Mouse (Mus musculus) liver, embryonic 16.5 days (tissue): ENCODE data around the gene Slc39a11. TPM values are rescaled to one million over a fixed set of nuclear protein-coding genes. Genes with fewer than 3 reads are reported as not detected.

Experiments used
- ATAC-seq: fragments of 200-750 bp; cut with Nextera tagmentation; 2 replicates; pipeline ENCODE4 v1.8.0; 2017; ENCODE audit warnings: low read depth, mild to moderate bottlenecking, moderate number of reproducible peaks, moderate library complexity
- H3K27ac ChIP-seq: fragments of 300-500 bp; sonication (generic); 2 replicates; pipeline ENCODE4 v1.5.1; 2014; ENCODE audit warnings: mild to moderate bottlenecking, low read length
- H3K27me3 ChIP-seq: fragments of 300-500 bp; sonication (generic); 2 replicates; pipeline ENCODE4 v1.6.1; 2014; ENCODE audit warnings: low read depth, low read length, mixed read lengths; ENCODE audit not compliant: control insufficient read depth, insufficient read depth
- H3K36me3 ChIP-seq: fragments of 300-500 bp; sonication (generic); 2 replicates; pipeline ENCODE4 v1.6.1; 2014; ENCODE audit warnings: mild to moderate bottlenecking; ENCODE audit not compliant: control insufficient read depth, insufficient read depth
- H3K4me1 ChIP-seq: fragments of 300-500 bp; sonication (generic); 2 replicates; pipeline ENCODE4 v1.6.1; 2014; ENCODE audit warnings: low read depth, low read length, mixed read lengths; ENCODE audit not compliant: control insufficient read depth
- H3K4me2 ChIP-seq: fragments of 300-500 bp; sonication (generic); 2 replicates; pipeline ENCODE4 v1.6.1; 2014; ENCODE audit warnings: low read depth, low read length, mixed read lengths
- H3K4me3 ChIP-seq: fragments of 300-500 bp; sonication (generic); 2 replicates; pipeline ENCODE4 v1.5.1; 2014; ENCODE audit warnings: low read depth, mild to moderate bottlenecking, low read length
- H3K9ac ChIP-seq: fragments of 300-500 bp; sonication (generic); 2 replicates; pipeline ENCODE4 v1.6.1; 2014; ENCODE audit warnings: low read depth, low read length
- H3K9me3 ChIP-seq: fragments of 300-500 bp; sonication (generic); replicated peaks from 2 replicates; pipeline ENCODE4 v1.6.1; 2016; ENCODE audit warnings: low read length; ENCODE audit not compliant: control insufficient read depth
- WGBS: fragments of 180-500 bp; shearing (Covaris S2); extraction: QIAGEN DNeasy Blood & Tissue Kit; methylation state at CpG from one replicate; pipeline ENCODE4 v1.1.7; 2014; ENCODE audit not compliant: insufficient replicate concordance; 5-methylcytosine and 5-hydroxymethylcytosine counted together
- polyA plus RNA-seq: library from polyadenylated mRNA; unstranded; fragments of >200 nt; fragmentation: Nextera tagmentation; extraction: Ambion mirVana; gene quantifications from 2 replicates; pipeline ENCODE4 v1.2.1, GENCODE M21; 2015

Slc39a11 gene
- polyA plus RNA-seq, 1 experiment from 2014 or later = 14.1 TPM

DNA sequence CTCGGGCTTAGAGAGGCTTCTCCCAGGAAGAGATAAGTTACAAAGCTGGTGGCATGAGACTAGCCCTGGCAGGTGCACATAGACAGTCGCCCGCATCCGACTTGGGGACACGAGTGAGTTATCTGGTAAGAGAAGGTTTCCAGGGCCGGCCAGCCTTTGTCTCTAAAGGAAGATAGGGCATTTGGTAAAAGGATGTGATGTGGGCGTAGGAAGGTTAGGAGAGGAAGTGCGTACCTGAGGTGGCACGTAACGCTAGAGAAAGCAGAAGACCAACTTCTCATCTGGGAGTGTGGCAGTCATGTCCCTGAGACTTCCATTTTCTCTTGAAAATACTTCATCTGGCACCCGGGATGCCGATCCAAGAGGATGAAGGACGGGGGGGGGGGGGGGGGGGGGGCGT, 441.9 kb downstream of the Slc39a11 start:
- no peaks in the 10 kb centered on the region for H3K36me3 ChIP-seq
- H3K4me1 ChIP-seq = no peaks in the 10 kb centered on the region
- H3K27ac ChIP-seq = no peak overlapping the region
- 62% methylated on average over 11 of the region's 14 CpGs for WGBS
- H3K4me3 ChIP-seq = no peak overlapping the region
- H3K27me3 ChIP-seq = no peaks in the 10 kb centered on the region
- H3K9me3 ChIP-seq = no peaks in the 10 kb centered on the region
- no peak overlapping the region for H3K4me2 ChIP-seq
- no peak overlapping the region for H3K9ac ChIP-seq
- ATAC-seq = no peak

DNA sequence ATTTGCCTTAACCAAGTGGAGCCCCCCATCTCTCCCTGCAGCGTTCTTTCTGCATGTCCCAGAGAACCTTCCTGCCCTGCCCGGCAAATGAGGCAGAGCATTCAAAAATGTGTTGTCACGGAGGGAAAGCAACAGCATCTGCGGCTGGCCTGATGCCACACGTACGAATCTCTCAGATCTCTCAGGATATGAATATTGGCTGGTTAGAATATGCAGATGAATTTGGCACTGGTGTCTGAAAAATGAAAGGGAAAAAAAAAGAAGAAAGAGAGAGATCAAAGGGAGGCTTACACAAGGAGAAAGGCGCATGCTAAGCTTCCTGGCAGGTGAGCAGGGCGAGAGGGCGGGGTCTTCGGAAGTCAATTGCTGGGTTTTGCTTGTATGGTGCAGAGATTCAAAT, 443.8 kb downstream of the Slc39a11 start:
- Histone ChIP-seq H3K4me1 (no peaks in the 10 kb centered on the region), H3K9me3 (no peaks in the 10 kb centered on the region), H3K4me2 (no peak overlapping the region), H3K36me3 (no peaks in the 10 kb centered on the region), H3K27ac (no peak overlapping the region), H3K4me3 (no peak overlapping the region), H3K9ac (no peak overlapping the region), H3K27me3 (peaks cover 12% of the 10 kb centered on the region)
- WGBS = 60% methylated on average over 10 of the region's 10 CpGs
- ATAC-seq = no peak

GRCm38 (mm10) chr11:113203008-113203407, 446.9 kb downstream of the Slc39a11 start:
- Histone ChIP-seq H3K36me3 (no peaks in the 10 kb centered on the region), H3K27me3 (peaks cover 25% of the 10 kb centered on the region), H3K9ac (no peak overlapping the region), H3K4me3 (no peak overlapping the region), H3K9me3 (no peaks in the 10 kb centered on the region), H3K4me2 (no peak overlapping the region), H3K4me1 (no peaks in the 10 kb centered on the region), H3K27ac (no peak overlapping the region)
- 48% methylated on average over 7 of the region's 7 CpGs for WGBS
- no peak for ATAC-seq

GRCm38 (mm10) chr11:113201470-113201997, 448.3 kb downstream of the Slc39a11 start:
- Histone ChIP-seq H3K27ac (no peak overlapping the region), H3K4me3 (peak overlapping the region; percentile 56), H3K4me1 (no peaks in the 10 kb centered on the region), H3K9me3 (no peaks in the 10 kb centered on the region), H3K36me3 (no peaks in the 10 kb centered on the region), H3K4me2 (peak overlapping the region; percentile 60), H3K27me3 (peaks cover 25% of the 10 kb centered on the region), H3K9ac (peak overlapping the region; percentile 28; the same call in 1 of the 2 replicates)
- WGBS = 1% methylated on average over 42 of the region's 42 CpGs
- peak; percentile 76 for ATAC-seq

GRCm38 (mm10) chr11:113200901-113201300, 449.0 kb downstream of the Slc39a11 start:
- H3K4me1 ChIP-seq = no peaks in the 10 kb centered on the region
- H3K4me3 ChIP-seq = peak overlapping the region; percentile 56
- peak overlapping the region; percentile 60 for H3K4me2 ChIP-seq
- peaks cover 25% of the 10 kb centered on the region for H3K27me3 ChIP-seq
- no peak overlapping the region for H3K27ac ChIP-seq
- H3K36me3 ChIP-seq = no peaks in the 10 kb centered on the region
- no peak for ATAC-seq
- no peaks in the 10 kb centered on the region for H3K9me3 ChIP-seq
- no peak overlapping the region for H3K9ac ChIP-seq
- 18% methylated on average over 15 of the region's 15 CpGs for WGBS

DNA sequence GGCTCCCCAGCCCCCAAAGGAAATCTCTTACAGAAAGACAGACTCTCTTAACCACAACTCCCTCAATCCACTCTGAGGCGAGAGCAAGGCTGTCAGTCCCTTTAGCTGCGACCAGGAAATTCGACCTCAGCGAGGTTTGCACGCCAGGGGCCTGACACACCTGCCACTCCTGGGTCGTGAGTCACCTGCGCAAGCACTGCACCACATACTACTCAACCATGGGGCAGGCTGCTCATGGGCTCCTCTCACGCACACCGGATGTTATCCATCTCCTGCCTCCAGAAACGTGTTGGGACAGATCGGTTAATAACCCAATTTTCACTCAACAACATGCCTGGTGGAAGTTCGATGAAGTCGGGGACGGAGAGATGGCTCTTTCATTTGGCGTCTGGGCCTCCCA, 451.3 kb downstream of the Slc39a11 start:
- no peak for ATAC-seq
- no peak overlapping the region for H3K4me3 ChIP-seq
- WGBS = 60% methylated on average over 15 of the region's 15 CpGs
- no peaks in the 10 kb centered on the region for H3K4me1 ChIP-seq
- H3K27me3 ChIP-seq = peaks cover 25% of the 10 kb centered on the region
- H3K9me3 ChIP-seq = no peaks in the 10 kb centered on the region
- no peaks in the 10 kb centered on the region for H3K36me3 ChIP-seq
- H3K27ac ChIP-seq = no peak overlapping the region
- no peak overlapping the region for H3K9ac ChIP-seq
- H3K4me2 ChIP-seq = no peak overlapping the region

- Histone ChIP-seq H3K27me3 (peaks cover 25% of the 10 kb centered on the region), H3K4me3 (no peak overlapping the region), H3K36me3 (no peaks in the 10 kb centered on the region), H3K27ac (no peak overlapping the region), H3K4me2 (no peak overlapping the region), H3K9me3 (no peaks in the 10 kb centered on the region), H3K9ac (no peak overlapping the region), H3K4me1 (no peaks in the 10 kb centered on the region)
- no peak for ATAC-seq
- WGBS = 51% methylated on average over 8 of the region's 8 CpGs
Measured at GRCm38 (mm10) chr11:113197624-113198023, 452.3 kb downstream of the Slc39a11 start.

GRCm38 (mm10) chr11:113196234-113197007, 453.5 kb downstream of the Slc39a11 start:
- H3K9me3 ChIP-seq = no peaks in the 10 kb centered on the region
- H3K4me3 ChIP-seq = no peak overlapping the region
- no peaks in the 10 kb centered on the region for H3K36me3 ChIP-seq
- H3K27ac ChIP-seq = no peak overlapping the region
- 67% methylated on average over 19 of the region's 19 CpGs for WGBS
- no peaks in the 10 kb centered on the region for H3K4me1 ChIP-seq
- H3K27me3 ChIP-seq = peaks cover 17% of the 10 kb centered on the region
- H3K9ac ChIP-seq = no peak overlapping the region
- ATAC-seq = no peak
- no peak overlapping the region for H3K4me2 ChIP-seq
